8 mouse cellular contexts compared by ENCODE assay signal in genomic region chr7:43883547-43883946, GRCm38 (mm10). TPM values are rescaled to one million over a fixed set of nuclear protein-coding genes. Genes with fewer than 3 reads are reported as not detected.
DNase-seq lines count a peak whose midpoint lies in the region; ATAC-seq and TF ChIP-seq lines count a peak whose summit lies in the region.
"Had no signal": no experiment of that assay in that cellular context is flagged by ENCODE, and none has a peak within 500 bp of the region (broad histone marks: within the 10 kb centered on the region; RNA-seq: fewer than 3 reads in every experiment).

No protein-coding gene starts in this region.

- ATAC-seq in heart, embryonic 15.5 days (replicated peaks; ENCODE audit: insufficient number of reproducible peaks, insufficient read depth, low FRiP score, low read depth): no peak
- ATAC-seq in lung, postnatal 0 days: no peak

- H3K4me2 ChIP-seq in heart, embryonic 15.5 days: peak overlapping the region; percentile 29; the same call in 1 of the 2 replicates
- no peak overlapping the region for H3K4me2 ChIP-seq in lung, postnatal 0 days (replicated peaks; ENCODE audit: low read depth, low read length)

- TF ChIP-seq CTCF in lung, postnatal 0 days (IDR thresholded peaks at IDR 0.05): peak; percentile 75

- DNase-seq in ES-CJ7 (ENCODE audit: low read depth, low spot score): peak; percentile 62
- peak; percentile 29 to 42 for DNase-seq in adrenal gland, adult 18-20 months (ENCODE audit: low spot score in 2 of 2)
- DNase-seq in forebrain, embryonic 10.5 days (ENCODE audit: extremely low spot score, low spot score): peak; percentile 35
- peak; percentile 31 to 46 for DNase-seq in kidney, postnatal 25 days
- peak; percentile 18 for DNase-seq in lung, postnatal 0 days (ENCODE audit: low spot score)
- DNase-seq in retina, postnatal 1 day: peak; percentile 62

- no peak for TF ChIP-seq EP300 in lung, postnatal 0 days (IDR thresholded peaks at IDR 0.05)

- no peak overlapping the region for H3K27ac ChIP-seq in forebrain, embryonic 10.5 days
- H3K27ac ChIP-seq in heart, embryonic 15.5 days: no peak overlapping the region
- no peak overlapping the region for H3K27ac ChIP-seq in lung, postnatal 0 days (ENCODE audit: low read length)

- peaks cover 22% of the 10 kb centered on the region for H3K4me1 ChIP-seq in forebrain, embryonic 10.5 days
- 0 out of 2 replicates have a peak, but pooled peaks cover 3% of the 10 kb centered on the region for H3K4me1 ChIP-seq in heart, embryonic 15.5 days (replicated peaks)
- no peaks in the 10 kb centered on the region for H3K4me1 ChIP-seq in lung, postnatal 0 days (ENCODE audit: insufficient read depth, low read depth, low read length)

- H3K4me3 ChIP-seq in forebrain, embryonic 10.5 days: peak overlapping the region; percentile 38
- 0 out of 2 replicates have a peak overlapping the region, but pooled peaks have one; percentile 5 for H3K4me3 ChIP-seq in heart, embryonic 15.5 days
- no peak overlapping the region for H3K4me3 ChIP-seq in lung, postnatal 0 days (ENCODE audit: low read depth, low read length)

- H3K9ac ChIP-seq in heart, embryonic 15.5 days: no peak overlapping the region
- no peak overlapping the region for H3K9ac ChIP-seq in lung, postnatal 0 days (replicated peaks; ENCODE audit: low read depth)

- H3K27me3 ChIP-seq in forebrain, embryonic 10.5 days (ENCODE audit: poor library complexity, severe bottlenecking): peaks cover 24% of the 10 kb centered on the region
- H3K27me3 ChIP-seq in heart, embryonic 15.5 days: peaks cover 36% of the 10 kb centered on the region
- H3K27me3 ChIP-seq in lung, postnatal 0 days (replicated peaks; ENCODE audit: insufficient read depth, low read length): no peaks in the 10 kb centered on the region

- no peaks in the 10 kb centered on the region for H3K36me3 ChIP-seq in forebrain, embryonic 10.5 days (replicated peaks)
- H3K36me3 ChIP-seq in heart, embryonic 15.5 days: no peaks in the 10 kb centered on the region
- no peaks in the 10 kb centered on the region for H3K36me3 ChIP-seq in lung, postnatal 0 days (ENCODE audit: insufficient read depth, low read length)

- H3K9me3 ChIP-seq in forebrain, embryonic 10.5 days: no peaks in the 10 kb centered on the region
- H3K9me3 ChIP-seq in heart, embryonic 15.5 days (replicated peaks): no peaks in the 10 kb centered on the region
- no peaks in the 10 kb centered on the region for H3K9me3 ChIP-seq in lung, postnatal 0 days (ENCODE audit: low read length)

- WGBS in forebrain, embryonic 10.5 days: 9% methylated on average over 14 of the region's 14 CpGs
- 11% methylated on average over 14 of the region's 14 CpGs for WGBS in heart, embryonic 15.5 days
- WGBS in lung, postnatal 0 days: 11% methylated on average over 14 of the region's 14 CpGs

RNA-seq across cellular contexts. Expression of gene Klk4, which starts 2.6 kb away (rescaled TPM):
- total RNA-seq in adrenal gland, adult 18-20 months (2021): not detected
- polyA plus RNA-seq in forebrain, embryonic 10.5 days (2016; fragmentation: Nextera tagmentation; extraction: Ambion mirVana): not detected in 2 replicates
- polyA plus RNA-seq in heart, embryonic 15.5 days (2015; fragmentation: Nextera tagmentation; extraction: Ambion mirVana): 0.18 TPM in 1 of 2 replicates, not detected in the other
- not detected in 2 replicates for polyA plus RNA-seq in lung, postnatal 0 days (2015; fragmentation: Nextera tagmentation; extraction: Ambion mirVana)
- total RNA-seq: layer of hippocampus, adult 8-10 months had no signal

RNA-seq across cellular contexts. Expression of gene Klk5, which starts 41.8 kb away (rescaled TPM):
- total RNA-seq in adrenal gland, adult 18-20 months (2021): not detected
- polyA plus RNA-seq in forebrain, embryonic 10.5 days (2016; fragmentation: Nextera tagmentation; extraction: Ambion mirVana): 0.19 and 0.30 TPM in 2 replicates
- polyA plus RNA-seq in heart, embryonic 15.5 days (2015; fragmentation: Nextera tagmentation; extraction: Ambion mirVana): not detected in 2 replicates
- polyA plus RNA-seq in lung, postnatal 0 days (2015; fragmentation: Nextera tagmentation; extraction: Ambion mirVana): not detected in 2 replicates
- total RNA-seq: layer of hippocampus, adult 8-10 months had no signal

RNA-seq across cellular contexts. Expression of gene Klk15, which starts 50.0 kb away (rescaled TPM):
- not detected for total RNA-seq in adrenal gland, adult 18-20 months (2021)
- polyA plus RNA-seq in forebrain, embryonic 10.5 days (2016; fragmentation: Nextera tagmentation; extraction: Ambion mirVana): not detected in 2 replicates
- not detected in 2 replicates for polyA plus RNA-seq in heart, embryonic 15.5 days (2015; fragmentation: Nextera tagmentation; extraction: Ambion mirVana)
- polyA plus RNA-seq in lung, postnatal 0 days (2015; fragmentation: Nextera tagmentation; extraction: Ambion mirVana): not detected in 2 replicates
- total RNA-seq: layer of hippocampus, adult 8-10 months had no signal

RNA-seq across cellular contexts. Expression of gene Klk6, which starts 59.2 kb away (rescaled TPM):
- not detected for total RNA-seq in adrenal gland, adult 18-20 months (2021)
- polyA plus RNA-seq in forebrain, embryonic 10.5 days (2016; fragmentation: Nextera tagmentation; extraction: Ambion mirVana): not detected in 2 replicates
- not detected in 2 replicates for polyA plus RNA-seq in heart, embryonic 15.5 days (2015; fragmentation: Nextera tagmentation; extraction: Ambion mirVana)
- not detected in 2 replicates for polyA plus RNA-seq in lung, postnatal 0 days (2015; fragmentation: Nextera tagmentation; extraction: Ambion mirVana)
